Mouse (Mus musculus) granulocyte monocyte progenitor cell, adult 5-6 weeks (primary cell): ENCODE data around the gene Zmiz1. TPM values are rescaled to one million over a fixed set of nuclear protein-coding genes. Genes with fewer than 3 reads are reported as not detected.

Experiments used
- ATAC-seq: replicated peaks from 2 replicates; pipeline ENCODE4 v1.8.0; 2016; ENCODE audit warnings: mild to moderate bottlenecking, moderate TSS enrichment, inconsistent platforms; ENCODE audit not compliant: poor library complexity, severe bottlenecking
- total RNA-seq, 2 experiments: library from RNA; stranded (forward) in 1 of 2; stranded (reverse) in 1 of 2; fragments of 200-712, 200-1000 nt in 1 of 2; fragments of >200 nt in 1 of 2; fragmentation: Nextera tagmentation in 1 of 2; gene quantifications; 2 replicates each; pipeline ENCODE4 v1.2.3; 2014 to 2017

Gene Zmiz1
- total RNA-seq, 2 experiments from 2014 or later = 8.9 to 93.2 TPM

DNA sequence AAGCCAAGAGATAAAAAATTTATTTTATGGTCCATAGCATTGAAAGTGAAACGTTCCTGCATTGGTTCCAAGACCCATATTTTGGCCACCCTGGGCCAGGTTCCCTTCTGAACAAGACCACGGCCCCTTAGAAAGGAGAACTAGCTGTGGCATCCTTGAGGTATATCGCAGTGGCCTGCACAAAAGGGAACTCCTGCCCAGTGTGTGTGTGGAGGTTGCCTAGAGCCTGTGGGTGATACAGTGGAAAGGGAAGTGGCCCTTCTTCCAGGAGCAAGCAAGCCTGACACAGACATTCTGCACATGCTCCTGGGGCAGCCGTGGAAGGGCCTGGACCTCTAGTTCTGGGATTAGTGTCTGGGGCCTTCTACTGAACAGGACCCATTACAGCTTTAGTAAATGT lies 71.4 kb downstream of the Zmiz1 start:
- peak; percentile 77 for ATAC-seq

DNA sequence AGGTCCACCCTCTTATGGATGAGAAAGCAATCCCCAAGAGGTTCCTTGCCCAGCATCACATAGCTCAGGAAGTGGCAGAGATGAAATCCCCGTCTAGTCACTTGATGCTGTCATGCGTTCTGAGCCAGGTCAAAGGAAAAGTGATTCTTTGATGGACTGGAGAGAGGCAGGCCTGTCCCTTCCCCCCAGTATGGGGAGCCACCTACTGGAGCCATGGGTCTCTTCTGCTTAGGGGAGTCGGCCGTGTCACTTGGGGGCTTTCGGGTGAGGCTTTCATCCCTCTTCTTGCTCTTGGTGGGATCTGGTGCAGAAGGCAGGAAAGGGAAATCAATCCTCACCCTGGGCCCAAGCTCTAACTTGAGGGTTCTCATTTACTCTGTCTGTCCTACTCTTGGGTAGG lies 71.8 kb downstream of the Zmiz1 start:
- ATAC-seq = no peak

DNA sequence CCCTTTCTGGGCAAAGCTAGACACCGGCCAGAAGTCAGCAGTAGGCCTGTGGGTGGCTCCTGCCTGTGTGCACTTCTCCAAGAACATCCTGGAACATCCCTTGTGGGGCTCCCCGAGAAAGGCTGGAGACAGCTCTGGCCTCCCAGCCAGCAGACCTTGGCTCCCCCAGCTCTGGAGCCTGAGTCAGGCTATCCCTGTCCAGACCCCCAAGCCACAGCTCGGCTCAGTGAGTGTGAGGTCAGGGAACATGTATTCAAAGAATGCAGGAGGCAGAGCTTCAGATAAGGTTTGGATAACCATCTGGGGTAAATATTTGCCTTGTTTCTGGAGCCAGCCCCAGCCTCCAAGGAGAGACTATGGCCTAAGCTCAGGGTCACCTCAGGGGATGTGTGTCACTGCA lies 74.0 kb downstream of the Zmiz1 start:
- no peak for ATAC-seq

DNA sequence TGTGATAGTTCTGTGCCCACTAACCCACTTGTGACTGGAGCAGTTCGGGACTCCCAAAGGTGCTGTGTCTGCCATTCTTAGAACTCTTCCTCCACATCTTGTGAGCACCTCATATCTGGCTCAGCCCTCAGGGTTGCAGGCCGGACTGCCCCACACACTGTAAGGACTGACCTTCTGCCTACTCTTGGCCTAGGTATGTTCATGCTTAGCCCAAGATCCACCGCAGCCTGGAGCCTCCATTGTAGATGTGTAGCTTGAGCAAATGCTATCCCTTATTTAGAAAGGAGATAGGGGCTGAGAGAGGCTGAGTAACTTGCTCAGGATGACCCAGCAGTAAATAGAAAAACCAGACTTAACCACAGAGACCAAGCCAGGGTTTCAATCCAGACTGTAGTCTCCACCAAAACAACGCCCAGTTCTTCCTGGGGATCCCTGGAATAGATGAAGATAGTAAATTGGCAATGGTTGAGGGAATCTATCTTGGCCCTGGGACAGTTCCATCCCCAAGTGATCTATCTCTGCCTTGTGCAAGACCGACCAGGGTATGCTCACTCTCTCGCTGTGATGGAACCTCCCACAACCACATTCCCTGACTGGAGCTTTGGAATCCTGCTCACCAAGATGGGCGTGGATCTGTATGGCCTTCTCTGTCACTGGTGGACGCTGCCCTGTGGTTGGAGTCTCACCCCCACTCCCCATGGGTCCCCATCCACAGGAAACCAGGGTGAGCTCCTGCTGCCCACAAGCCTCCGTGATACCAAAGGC lies 74.8 kb downstream of the Zmiz1 start:
- ATAC-seq = peak; percentile 36

DNA sequence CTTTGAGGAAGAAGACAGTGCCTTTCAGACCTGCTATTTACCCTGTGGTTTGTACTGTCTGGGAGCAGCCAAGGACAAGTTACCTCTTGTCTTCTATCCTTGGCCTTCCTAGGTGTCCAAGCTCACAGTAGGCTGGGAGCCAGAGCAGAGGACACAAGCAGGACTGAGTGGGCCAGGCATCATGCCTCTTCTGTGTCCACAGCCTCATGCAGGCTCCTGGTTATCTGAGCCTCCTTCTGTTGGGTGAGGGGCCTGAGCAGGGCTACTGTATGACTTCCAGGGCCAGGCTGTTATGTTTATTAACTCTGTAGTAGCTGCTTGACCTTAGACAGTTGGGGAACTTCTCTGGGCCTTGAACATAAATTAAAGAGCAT lies 75.4 kb downstream of the Zmiz1 start:
- ATAC-seq = no peak

DNA sequence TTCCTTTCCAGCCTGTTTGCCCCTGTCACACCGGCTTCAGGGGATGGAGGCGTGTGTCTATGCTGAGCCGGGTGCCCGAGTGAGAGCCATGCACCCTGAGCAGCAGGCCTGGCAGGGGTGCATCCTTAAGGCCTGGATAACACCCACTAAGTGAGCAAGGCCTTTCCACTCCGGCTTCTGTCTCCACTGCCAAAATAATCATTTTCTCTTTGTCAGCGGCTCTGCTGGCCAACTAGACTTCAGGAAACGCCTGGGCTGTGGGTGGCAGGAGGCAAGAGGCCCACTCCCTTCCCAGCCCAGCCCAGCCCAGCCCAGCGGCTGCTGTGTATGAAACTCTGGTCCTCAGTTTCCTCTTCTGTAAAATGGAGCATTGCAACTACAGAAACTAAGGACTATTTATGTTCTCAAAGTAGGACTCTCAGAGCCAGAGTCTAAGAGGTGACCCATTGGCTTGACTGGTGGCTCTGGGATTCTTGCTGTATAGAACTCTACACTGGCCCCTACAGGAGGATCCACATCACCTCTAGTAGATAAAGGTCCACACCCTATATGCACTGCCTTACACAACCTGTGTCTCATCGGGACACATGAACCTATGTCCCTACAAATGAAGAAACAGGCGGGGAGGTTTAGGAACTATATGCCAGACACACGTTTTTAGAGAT lies 76.1 kb downstream of the Zmiz1 start:
- no peak for ATAC-seq

DNA sequence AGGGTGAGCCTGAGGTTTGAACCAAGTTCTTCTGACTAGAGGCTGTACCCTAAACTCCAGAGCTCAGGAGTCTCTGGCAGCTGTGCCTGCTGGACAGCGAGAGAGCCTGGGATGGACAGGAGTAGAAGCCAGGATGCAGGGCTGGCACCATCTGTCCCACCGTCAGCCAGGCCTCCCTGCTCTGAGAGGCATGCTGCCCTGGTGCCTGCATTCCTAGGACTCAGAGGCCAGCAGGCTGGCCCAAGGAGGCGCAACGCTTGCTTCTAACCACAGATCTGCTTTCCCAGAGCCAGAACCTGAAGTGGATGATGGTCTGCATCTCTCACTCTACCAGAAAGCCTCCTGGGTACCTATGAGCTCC lies 76.6 kb downstream of the Zmiz1 start:
- ATAC-seq = no peak

DNA sequence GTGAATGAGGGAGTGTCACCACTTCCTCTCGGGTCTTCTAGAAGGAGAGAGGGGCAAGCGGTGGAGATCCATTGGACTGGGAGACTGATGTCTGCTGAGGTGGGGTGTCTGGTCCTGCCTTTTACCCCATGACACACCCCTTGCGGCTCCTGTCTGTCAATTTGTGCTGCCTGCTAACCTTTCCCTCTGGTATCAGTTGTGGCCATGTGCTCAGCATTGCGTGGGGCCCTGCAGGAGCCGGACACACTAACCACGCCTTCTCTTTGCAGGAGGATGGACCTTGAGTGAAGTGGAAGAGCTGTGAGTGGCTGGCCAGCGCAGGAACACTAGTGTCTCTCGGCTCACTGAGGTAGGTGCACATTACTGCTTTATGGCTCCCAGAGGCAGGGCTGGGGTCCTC lies 77.5 kb downstream of the Zmiz1 start:
- no peak for ATAC-seq

DNA sequence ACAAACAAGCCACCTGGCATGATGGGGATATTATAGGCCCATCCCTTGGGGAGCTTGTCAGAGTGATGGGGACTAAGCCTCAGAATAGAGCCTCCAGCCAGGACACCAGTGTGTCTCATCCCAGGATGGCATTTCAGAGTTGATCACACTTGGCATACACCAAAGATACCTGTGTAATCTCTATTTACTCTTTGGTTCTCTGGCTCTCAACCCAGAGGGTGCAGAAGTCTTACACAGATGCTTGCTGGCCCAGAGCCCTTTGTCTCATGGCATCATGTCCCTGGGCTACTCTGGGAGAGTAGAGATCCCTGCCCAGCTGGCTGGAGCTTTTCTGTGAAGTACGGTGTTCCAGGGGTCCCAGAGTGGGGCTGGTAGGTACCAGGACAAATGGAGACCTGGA lies 78.4 kb downstream of the Zmiz1 start:
- ATAC-seq = no peak

DNA sequence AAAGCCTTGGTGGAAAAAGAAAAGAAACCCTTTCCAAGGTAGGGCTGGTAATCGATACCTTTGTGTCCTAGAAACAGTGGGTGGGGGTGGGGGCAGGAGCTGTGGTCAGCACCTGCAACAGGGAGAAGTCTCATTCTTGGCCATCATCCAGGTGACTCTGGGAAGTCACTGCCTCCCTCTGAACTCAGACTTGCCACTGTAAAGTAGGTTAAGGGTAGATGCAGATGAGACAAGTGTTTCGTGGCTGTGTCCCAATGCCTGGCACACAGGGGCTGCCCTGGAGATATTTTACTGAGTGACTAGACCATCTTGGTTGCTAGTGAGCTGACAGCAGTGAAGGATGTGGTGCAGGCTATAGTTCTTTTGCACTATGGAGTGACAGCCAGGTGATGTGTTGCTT lies 79.5 kb downstream of the Zmiz1 start:
- no peak for ATAC-seq

DNA sequence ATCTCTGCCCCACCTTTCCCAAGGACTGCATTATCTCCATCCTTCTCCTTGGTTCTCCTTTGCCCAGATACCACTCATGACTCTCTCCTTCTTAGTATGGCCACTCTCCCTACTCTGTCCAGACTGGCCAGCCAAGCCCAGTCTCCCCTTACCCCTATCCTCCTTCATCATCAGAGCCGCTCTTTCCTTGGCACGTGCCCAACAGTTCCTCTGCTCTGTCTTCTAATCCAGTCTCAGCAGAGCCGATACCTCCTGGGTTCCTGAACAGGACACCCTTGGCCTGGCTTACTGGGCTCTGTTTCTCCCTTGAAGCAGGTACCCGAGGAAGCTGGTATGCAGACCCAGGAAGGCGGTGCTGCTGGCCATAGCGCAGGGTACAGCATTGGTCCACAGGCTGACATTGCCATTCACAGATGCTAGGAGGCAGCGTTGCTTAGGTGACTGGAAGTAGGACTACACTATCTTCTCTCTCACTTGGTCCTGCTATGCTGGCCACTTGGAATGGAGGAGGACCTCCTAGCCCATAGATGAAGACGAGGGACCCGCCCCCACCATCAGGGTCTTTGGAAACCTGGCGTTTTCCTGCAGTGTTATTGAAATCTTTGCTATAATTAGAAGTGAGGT lies 80.6 kb downstream of the Zmiz1 start:
- ATAC-seq = no peak

DNA sequence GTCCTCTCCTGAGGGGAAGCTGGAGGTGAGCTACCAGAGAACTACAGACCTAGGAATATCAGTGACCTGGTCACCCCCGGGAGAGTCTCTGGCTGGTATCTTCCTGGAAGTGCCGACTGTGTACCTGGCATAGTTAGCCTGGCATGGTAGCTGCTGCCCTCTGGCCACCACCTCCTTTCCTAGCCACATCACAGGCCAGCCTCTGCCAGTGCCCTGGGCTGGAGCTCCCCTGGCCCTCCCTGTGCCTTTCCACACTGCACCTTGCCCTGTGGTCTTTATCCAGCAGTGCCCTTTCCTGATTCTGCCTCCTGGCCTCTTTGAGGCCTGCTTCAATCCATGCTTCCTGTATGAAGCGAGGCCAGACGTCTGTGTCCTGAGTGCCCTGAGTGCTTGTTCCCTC lies 81.2 kb downstream of the Zmiz1 start:
- ATAC-seq = no peak

DNA sequence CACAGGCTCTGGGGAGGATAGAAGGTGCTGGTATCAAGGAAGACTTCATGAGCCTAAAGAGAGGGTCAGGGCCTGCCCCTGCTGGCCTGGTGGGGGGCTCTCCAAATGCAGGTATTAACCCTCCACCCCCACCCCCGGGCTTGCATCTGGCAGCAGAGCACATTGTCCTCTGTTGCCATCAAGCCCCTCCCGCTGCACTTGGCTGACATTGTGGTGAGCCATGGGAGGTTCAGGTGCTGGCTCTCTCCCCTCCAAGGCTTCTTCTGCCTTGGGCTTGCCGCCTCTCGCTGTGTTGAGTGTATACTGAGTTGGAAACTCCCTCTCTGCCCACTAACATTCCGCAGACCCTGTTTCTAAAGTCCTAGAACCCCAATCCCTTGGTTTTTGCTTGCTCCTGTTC lies 82.2 kb downstream of the Zmiz1 start:
- ATAC-seq = no peak

DNA sequence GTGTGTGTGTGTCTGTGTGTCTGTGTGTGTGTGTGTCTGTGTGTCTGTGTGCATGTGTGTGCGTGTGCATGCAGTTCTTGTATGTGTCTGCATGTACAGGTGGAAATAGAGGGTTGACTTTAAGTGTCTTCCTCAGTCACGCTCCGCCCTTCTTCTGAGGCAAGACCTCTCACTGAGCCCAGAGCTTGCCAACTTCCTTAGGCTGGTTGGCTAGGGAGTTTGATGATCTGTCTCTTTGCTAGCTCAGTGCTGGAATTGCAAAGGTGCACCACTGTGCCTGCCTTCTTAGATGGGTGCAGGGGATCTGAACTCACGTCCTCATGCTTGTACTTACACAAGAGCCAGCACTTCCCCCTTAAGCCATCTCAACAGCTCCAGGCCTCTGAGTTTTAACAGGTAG lies 84.1 kb downstream of the Zmiz1 start:
- peak; percentile 24 for ATAC-seq

DNA sequence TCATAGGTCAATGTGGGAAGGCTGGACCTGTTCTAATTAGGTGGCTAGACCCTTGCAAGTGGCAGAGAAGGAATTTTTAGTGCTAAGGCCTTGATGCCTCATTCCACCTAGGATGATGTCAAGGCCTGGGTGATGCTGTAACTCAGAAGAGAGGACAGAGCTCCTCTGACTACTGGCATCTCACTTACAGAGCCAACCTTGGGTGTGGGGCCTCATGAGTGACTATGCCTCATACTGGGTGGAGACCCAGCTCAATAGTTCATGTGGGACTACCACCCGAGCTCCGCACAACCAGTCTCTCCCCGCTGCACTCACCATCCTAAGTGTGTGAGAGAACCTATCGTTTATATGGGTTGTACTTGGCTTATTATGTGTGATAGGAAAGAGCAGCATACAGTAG lies 84.9 kb downstream of the Zmiz1 start:
- no peak for ATAC-seq

DNA sequence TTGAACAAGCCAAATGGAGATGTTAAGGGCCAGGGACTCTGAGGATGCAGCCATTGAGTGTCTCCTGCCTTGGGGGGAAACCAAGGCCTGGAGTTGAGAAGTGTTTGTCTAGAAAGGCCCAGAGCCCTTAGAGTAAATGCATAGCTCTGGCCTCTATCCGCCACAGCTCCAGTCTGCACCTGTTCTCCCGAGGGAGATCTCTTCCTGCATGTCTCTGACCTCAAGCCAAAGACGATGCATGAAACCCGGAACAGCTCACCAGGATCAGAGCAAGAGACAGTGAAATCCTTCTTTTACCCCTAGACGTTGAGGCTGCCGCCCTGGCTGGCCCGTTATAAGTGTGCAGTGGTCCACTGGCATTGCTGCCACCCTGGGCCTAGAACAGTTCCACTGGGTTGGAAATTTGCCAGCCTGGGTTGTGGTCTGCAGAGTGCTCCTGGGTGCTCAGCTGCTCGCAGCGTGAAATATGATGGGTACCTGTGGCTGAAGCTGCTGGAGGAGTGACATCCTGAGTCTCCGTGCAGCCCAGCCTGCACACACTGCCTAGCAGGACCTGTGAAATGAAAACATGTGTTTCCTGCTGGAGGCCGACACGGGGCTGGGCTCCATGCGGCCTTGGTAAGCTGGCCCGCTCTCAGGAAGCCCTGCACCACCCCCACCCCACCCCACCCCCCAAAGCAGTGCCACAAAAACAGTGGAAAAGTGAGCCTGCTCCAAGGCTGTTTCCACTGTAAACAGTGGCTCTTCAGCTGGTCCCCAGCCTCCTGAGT lies 88.1 kb downstream of the Zmiz1 start:
- 0 out of 2 replicates have a peak, but pooled peaks have one; percentile 6 for ATAC-seq

DNA sequence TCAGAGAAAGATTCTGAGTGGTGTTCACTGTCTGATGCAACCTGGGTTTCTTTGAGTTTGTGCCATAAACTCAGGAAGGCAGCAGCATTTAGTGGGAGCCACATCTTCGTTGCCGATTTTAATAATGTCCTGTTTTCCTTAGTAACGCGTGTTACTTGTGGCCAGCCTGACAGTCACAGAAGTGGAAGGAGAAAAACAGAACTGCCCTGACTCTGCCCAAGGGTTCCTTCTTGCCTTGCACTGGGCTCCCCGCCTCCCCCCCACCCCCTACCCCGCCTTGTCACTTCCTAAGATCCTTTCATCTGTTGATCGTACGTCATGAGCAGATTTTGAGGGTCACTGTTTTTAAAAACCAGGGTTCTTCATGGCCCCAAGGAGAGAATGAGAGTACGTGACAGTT lies 88.9 kb downstream of the Zmiz1 start:
- peak; percentile 61 for ATAC-seq

DNA sequence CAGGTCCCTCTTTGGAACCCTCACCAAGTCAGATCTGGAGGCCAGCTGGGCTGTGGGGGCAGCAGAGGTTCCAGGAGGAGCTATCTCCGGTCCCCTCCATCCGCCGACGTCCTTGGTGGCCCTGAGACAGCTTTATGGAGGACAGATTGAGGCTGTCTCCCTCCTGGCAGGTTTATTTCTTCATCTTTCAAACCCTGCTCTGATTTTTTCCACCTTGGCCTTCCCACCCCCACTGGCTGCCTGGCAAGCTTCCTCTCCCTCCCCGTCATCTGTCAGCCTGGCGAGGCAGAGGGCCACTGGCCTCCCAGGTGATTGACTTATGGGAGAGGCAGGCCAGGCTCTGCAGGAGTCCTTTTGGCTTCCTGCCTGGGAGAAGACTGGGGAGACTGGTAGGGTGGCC lies 89.7 kb downstream of the Zmiz1 start:
- ATAC-seq = no peak

DNA sequence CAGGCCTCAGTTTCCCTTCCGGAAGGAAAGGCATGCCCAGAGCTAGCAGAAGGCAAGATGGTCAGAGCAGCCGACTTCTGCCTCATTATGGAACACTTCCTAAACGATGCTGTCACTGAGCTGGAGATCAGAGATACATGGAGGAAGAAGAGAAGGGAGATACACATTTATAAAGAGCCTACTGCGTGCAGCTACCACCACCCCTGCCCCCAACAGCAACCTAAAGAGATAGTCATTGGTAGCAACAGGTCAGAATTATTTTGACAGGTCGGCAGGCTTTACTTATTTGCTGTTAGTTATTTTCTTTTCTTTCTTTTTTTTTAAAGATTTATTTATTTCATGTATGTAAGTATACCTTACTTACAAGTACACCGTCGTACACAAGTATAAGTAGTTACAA lies 90.1 kb downstream of the Zmiz1 start:
- ATAC-seq = no peak

DNA sequence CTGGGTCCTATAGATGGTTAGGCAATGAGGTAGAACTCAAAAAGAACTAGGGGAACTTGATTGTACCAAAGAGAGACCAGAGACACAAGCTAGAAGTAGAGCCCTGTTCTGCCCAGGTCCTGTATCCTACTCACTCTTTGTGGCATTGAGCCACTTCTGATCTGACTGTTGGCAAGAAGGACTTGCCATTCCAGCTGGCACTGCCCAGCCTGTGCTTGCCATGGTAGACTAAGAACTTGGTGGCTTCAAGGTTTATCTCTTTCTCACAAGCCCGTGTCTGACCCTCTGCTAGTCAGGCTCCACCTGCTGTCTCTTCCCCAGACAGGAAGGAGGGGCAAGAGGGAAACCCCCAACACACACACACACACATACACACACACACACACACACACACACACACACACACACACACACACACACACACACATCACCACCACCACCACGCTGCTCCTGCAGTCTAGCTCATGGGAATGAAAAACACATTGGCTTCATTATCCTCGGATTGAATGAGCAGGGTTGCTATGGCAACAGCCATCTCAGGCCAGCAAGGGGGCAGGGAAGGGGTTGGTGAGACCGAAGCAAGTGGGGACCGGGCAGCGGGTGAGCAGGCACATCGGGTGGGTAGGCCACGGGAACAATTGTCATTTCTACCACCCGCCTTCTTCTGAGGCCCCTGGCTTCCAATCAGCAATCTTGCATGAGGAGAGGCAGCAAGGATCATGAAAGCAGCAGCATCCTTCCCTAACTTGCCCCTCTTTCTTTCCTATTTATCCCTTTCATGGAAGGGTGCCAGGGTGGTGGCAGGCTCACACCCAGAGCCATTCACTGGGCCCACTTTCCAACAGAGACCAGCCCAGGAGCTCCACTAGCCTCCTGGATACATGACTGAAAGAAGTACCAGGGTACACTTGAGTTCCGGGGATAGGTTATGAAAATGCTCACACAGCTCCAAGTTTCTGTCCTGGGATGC lies 91.2 kb downstream of the Zmiz1 start:
- ATAC-seq = no peak
